Comparison of ENCODE assay signal across 23 mouse cellular contexts in genomic region chr2:117852442-117852841, GRCm38 (mm10).
DNase-seq lines count a peak whose midpoint lies in the region; ATAC-seq and TF ChIP-seq lines count a peak whose summit lies in the region.
"Had no signal": no experiment of that assay in that cellular context is flagged by ENCODE, and none has a peak within 500 bp of the region (broad histone marks: within the 10 kb centered on the region; RNA-seq: fewer than 3 reads in every experiment).

No protein-coding gene starts in this region.

- no peak for TF ChIP-seq POLR2A in bone marrow macrophage, adult 2 months (IDR thresholded peaks at IDR 0.05; ENCODE audit: borderline replicate concordance, low read depth, low read length)

- 0% methylated on average over 1 of the region's 1 CpGs for WGBS in macrophage (ENCODE audit: missing documents)
- 74% methylated on average over 1 of the region's 1 CpGs for WGBS in embryonic facial prominence, embryonic 10.5 days
- WGBS in intestine, postnatal 0 days: 71% methylated on average over 1 of the region's 1 CpGs
- 81% methylated on average over 1 of the region's 1 CpGs for WGBS in forebrain, embryonic 12.5 days

- H3K79me2 ChIP-seq in macrophage (ENCODE audit: inconsistent target): no peaks in the 10 kb centered on the region

- peak overlapping the region; percentile 13; the same call in 1 of the 2 replicates for H3K4me3 ChIP-seq in bone marrow macrophage, adult 2 months (ENCODE audit: insufficient read depth, low read length)
- H3K4me3 ChIP-seq in macrophage (ENCODE audit: inconsistent target): no peak overlapping the region
- H3K4me3 ChIP-seq in embryonic facial prominence, embryonic 10.5 days: no peak overlapping the region
- H3K4me3 ChIP-seq in intestine, postnatal 0 days (ENCODE audit: low read depth, low read length): no peak overlapping the region
- H3K4me3 ChIP-seq in forebrain, embryonic 12.5 days (replicated peaks): no peak overlapping the region
- H3K4me3 ChIP-seq: embryonic facial prominence, embryonic 12.5 days; embryonic facial prominence, embryonic 15.5 days; forebrain, embryonic 15.5 days; hindbrain, embryonic 10.5 days had no signal

- H3K36me3 ChIP-seq in macrophage (ENCODE audit: inconsistent target): no peaks in the 10 kb centered on the region
- no peaks in the 10 kb centered on the region for H3K36me3 ChIP-seq in embryonic facial prominence, embryonic 10.5 days (replicated peaks)
- H3K36me3 ChIP-seq in intestine, postnatal 0 days (ENCODE audit: control insufficient read depth, insufficient read depth): no peaks in the 10 kb centered on the region
- no peaks in the 10 kb centered on the region for H3K36me3 ChIP-seq in forebrain, embryonic 12.5 days (replicated peaks)
- H3K36me3 ChIP-seq: embryonic facial prominence, embryonic 12.5 days; embryonic facial prominence, embryonic 15.5 days; forebrain, embryonic 15.5 days; hindbrain, embryonic 10.5 days had no signal

- ATAC-seq in common myeloid progenitor, adult 5-6 weeks (replicated peaks; ENCODE audit: low read depth, poor library complexity, severe bottlenecking): peak; percentile 84
- ATAC-seq in monocyte, adult 5-6 weeks (replicated peaks; ENCODE audit: insufficient number of reproducible peaks, low FRiP score, low TSS enrichment, poor library complexity, severe bottlenecking): peak; percentile 90
- no peak for ATAC-seq in intestine, postnatal 0 days
- no peak for ATAC-seq in forebrain, embryonic 12.5 days (ENCODE audit: low FRiP score)
- ATAC-seq: CD4-positive, CD25-positive, alpha-beta regulatory T cell, adult 4 months; forebrain, embryonic 15.5 days; hindbrain, postnatal 0 days had no signal

- no peaks in the 10 kb centered on the region for H3K27me3 ChIP-seq in embryonic facial prominence, embryonic 10.5 days (replicated peaks; ENCODE audit: low read depth, poor library complexity, severe bottlenecking)
- no peaks in the 10 kb centered on the region for H3K27me3 ChIP-seq in intestine, postnatal 0 days (replicated peaks; ENCODE audit: control insufficient read depth, insufficient read depth, low read length)
- H3K27me3 ChIP-seq in forebrain, embryonic 12.5 days: no peaks in the 10 kb centered on the region
- H3K27me3 ChIP-seq: embryonic facial prominence, embryonic 12.5 days; embryonic facial prominence, embryonic 15.5 days; forebrain, embryonic 15.5 days had no signal

- no peak for TF ChIP-seq CTCF in bone marrow macrophage, adult 2 months (IDR thresholded peaks at IDR 0.05; ENCODE audit: low read depth, low read length)
- no peak for TF ChIP-seq CTCF in intestine, postnatal 0 days (IDR thresholded peaks at IDR 0.05; ENCODE audit: low read depth)

- DNase-seq in embryonic facial prominence, embryonic 10.5 days (ENCODE audit: low spot score): no peak
- DNase-seq in heart, adult 18-20 months: no peak
- DNase-seq: adrenal gland, adult 2 months; adrenal gland, postnatal 14 days; cerebellum, adult 11-12 months; cerebellum, adult 8-10 months; cerebellum, postnatal 10 days; cerebellum, postnatal 36 days; gastrocnemius, postnatal 25 days had no signal

- H3K9ac ChIP-seq in intestine, postnatal 0 days (ENCODE audit: low read depth, low read length): no peak overlapping the region
- H3K9ac ChIP-seq in forebrain, embryonic 12.5 days: no peak overlapping the region
- H3K9ac ChIP-seq: embryonic facial prominence, embryonic 12.5 days; embryonic facial prominence, embryonic 15.5 days; forebrain, embryonic 15.5 days; hindbrain, embryonic 14.5 days had no signal

- H3K9me3 ChIP-seq in embryonic facial prominence, embryonic 10.5 days: no peaks in the 10 kb centered on the region
- no peaks in the 10 kb centered on the region for H3K9me3 ChIP-seq in intestine, postnatal 0 days (ENCODE audit: control insufficient read depth)
- no peaks in the 10 kb centered on the region for H3K9me3 ChIP-seq in forebrain, embryonic 12.5 days
- H3K9me3 ChIP-seq: embryonic facial prominence, embryonic 12.5 days; embryonic facial prominence, embryonic 15.5 days; forebrain, embryonic 15.5 days; hindbrain, embryonic 10.5 days had no signal

- H3K27ac ChIP-seq in bone marrow macrophage, adult 2 months (ENCODE audit: insufficient read depth, low read depth, low read length): peak overlapping the region; percentile 81
- H3K27ac ChIP-seq in macrophage: peak overlapping the region; percentile 21; the same call in 1 of the 2 replicates
- no peak overlapping the region for H3K27ac ChIP-seq in embryonic facial prominence, embryonic 10.5 days (replicated peaks)
- H3K27ac ChIP-seq in intestine, postnatal 0 days (ENCODE audit: low read depth, low read length): no peak overlapping the region
- no peak overlapping the region for H3K27ac ChIP-seq in forebrain, embryonic 12.5 days
- H3K27ac ChIP-seq: embryonic facial prominence, embryonic 12.5 days; embryonic facial prominence, embryonic 15.5 days; forebrain, embryonic 15.5 days; hindbrain, embryonic 10.5 days; hindbrain, embryonic 14.5 days; hindbrain, postnatal 0 days had no signal

- no peak overlapping the region for H3K4me2 ChIP-seq in intestine, postnatal 0 days (replicated peaks; ENCODE audit: low read depth)
- no peak overlapping the region for H3K4me2 ChIP-seq in forebrain, embryonic 12.5 days
- H3K4me2 ChIP-seq: embryonic facial prominence, embryonic 12.5 days; embryonic facial prominence, embryonic 15.5 days; forebrain, embryonic 15.5 days; heart, embryonic 11.5 days; hindbrain, embryonic 14.5 days had no signal

- peaks cover 12% of the 10 kb centered on the region for H3K4me1 ChIP-seq in bone marrow macrophage, adult 2 months (ENCODE audit: control insufficient read depth, insufficient read depth, low read length)
- no peaks in the 10 kb centered on the region for H3K4me1 ChIP-seq in embryonic facial prominence, embryonic 10.5 days
- no peaks in the 10 kb centered on the region for H3K4me1 ChIP-seq in intestine, postnatal 0 days (replicated peaks; ENCODE audit: control insufficient read depth, insufficient read depth, low read length)
- no peaks in the 10 kb centered on the region for H3K4me1 ChIP-seq in forebrain, embryonic 12.5 days
- H3K4me1 ChIP-seq: embryonic facial prominence, embryonic 12.5 days; embryonic facial prominence, embryonic 15.5 days; forebrain, embryonic 15.5 days; hindbrain, embryonic 10.5 days had no signal

Comparison
In these comparisons a context has a peak if more than half of its experiments do, and no peak if none do; other contexts are left out.
1. H3K27ac ChIP-seq: peak in bone marrow macrophage, adult 2 months (single experiment) and macrophage (single experiment); none in embryonic facial prominence, embryonic 10.5 days (single experiment), intestine, postnatal 0 days (single experiment) and forebrain, embryonic 12.5 days (single experiment).
2. ATAC-seq: peak in common myeloid progenitor, adult 5-6 weeks (single experiment) and monocyte, adult 5-6 weeks (single experiment); none in intestine, postnatal 0 days (single experiment) and forebrain, embryonic 12.5 days (single experiment).